Comparison of ENCODE assay signal across 18 mouse cellular contexts in the genomic region with DNA sequence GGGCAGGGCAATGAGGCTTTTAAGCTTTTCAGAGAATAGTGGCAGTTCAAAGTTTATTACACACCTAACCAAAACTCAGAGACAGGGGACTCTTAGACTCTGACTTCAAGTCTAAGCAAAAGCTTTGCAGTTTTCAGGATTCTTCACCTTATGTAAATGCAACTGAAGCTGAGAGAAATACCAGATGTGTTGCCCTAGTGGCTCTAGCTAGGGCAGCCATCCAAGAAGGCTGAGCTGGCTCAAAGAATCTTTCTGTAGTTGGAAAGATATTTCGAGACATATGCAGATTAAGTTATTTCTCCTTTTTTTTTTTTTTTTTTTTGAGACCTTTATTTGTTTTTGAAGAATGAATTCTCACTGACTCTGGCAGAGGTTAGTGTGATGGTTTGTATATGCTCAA.
DNase-seq lines count a peak whose midpoint lies in the region.
"Had no signal": no experiment of that assay in that cellular context is flagged by ENCODE, and none has a peak within 500 bp of the region (broad histone marks: within the 10 kb centered on the region; RNA-seq: fewer than 3 reads in every experiment).

No protein-coding gene starts in this region.

- peak; percentile 7 for DNase-seq in gastrocnemius, postnatal 10 days
- DNase-seq in gastrocnemius, adult 8-10 months (ENCODE audit: low spot score in 2 of 2): no peak
- DNase-seq in right cerebral cortex, adult 18-20 months: peak; percentile 48
- no peak for DNase-seq in right cerebral cortex, postnatal 4 days
- DNase-seq in right cerebral cortex, postnatal 10 days (ENCODE audit: low spot score in 2 of 2): peak; percentile 28 to 35
- DNase-seq in heart, adult 8-10 months (ENCODE audit: low spot score): no peak
- DNase-seq in layer of hippocampus, adult 8-10 months (ENCODE audit: low spot score in 2 of 2): no peak
- DNase-seq: adrenal gland, adult 2 months; B cell, adult 2 months; cerebellum, adult 11-12 months; cerebellum, postnatal 10 days; heart, adult 18-20 months; heart, postnatal 14 days; kidney, postnatal 25 days; lung, postnatal 4 days; midbrain, embryonic 14.5 days; spleen, adult 18-20 months; thymus, postnatal 14 days had no signal

Comparison
In these comparisons a context has a peak if more than half of its experiments do, and no peak if none do; other contexts are left out.
1. DNase-seq: peak in gastrocnemius, postnatal 10 days (single experiment), right cerebral cortex, adult 18-20 months (single experiment) and right cerebral cortex, postnatal 10 days (2 of 2); none in gastrocnemius, adult 8-10 months (0 of 2), right cerebral cortex, postnatal 4 days (single experiment), heart, adult 8-10 months (single experiment) and layer of hippocampus, adult 8-10 months (0 of 2).